Mouse (Mus musculus): ENCODE results near the gene Zmym4. TPM values are rescaled to one million over a fixed set of nuclear protein-coding genes. Genes with fewer than 3 reads are reported as not detected.
"Not testable (repeated sequence)": the region's sequence is repeated elsewhere in the genome, so short reads cannot be mapped to it uniquely, and the experiment has no call there.

Zmym4 gene
- polyA plus RNA-seq, 1 experiment from 2014 or later, result 22.2 TPM

DNA sequence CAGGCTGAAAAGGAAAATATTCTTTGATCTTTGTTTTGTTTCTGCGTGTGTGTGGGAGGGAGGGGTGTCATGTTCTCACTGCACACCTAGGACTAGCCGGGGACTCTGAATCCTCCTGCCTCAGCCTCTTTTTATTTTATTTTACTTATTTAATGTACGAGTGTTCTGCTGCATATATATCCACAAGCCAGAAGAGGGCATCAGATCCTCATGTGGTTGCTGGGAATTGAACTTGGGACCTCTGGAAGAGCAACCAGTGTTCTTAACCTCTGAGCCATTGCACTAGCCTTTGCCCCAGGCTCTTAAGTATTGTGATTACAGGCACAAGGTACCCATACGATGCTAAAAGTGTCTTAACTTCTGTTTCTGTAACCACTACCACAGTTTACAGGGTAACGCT is 18.8 kb upstream of the Zmym4 start:
- DNase-seq (ENCODE audit: low read depth, low spot score) (no peak), ATAC-seq (no peak)
- H3K27me3 ChIP-seq, result no peaks in the 10 kb centered on the region
- TF ChIP-seq CTCF (IDR thresholded peaks at IDR 0.05), result no peak
- CTCF ChIA-PET, result no interaction called here
- in situ Hi-C loops (cut with MboI; ENCODE audit: low pct_unique_long_range_greater_than_20kb), result no loop called here
- POLR2A ChIA-PET, result no interaction called here

- DNase-seq (ENCODE audit: low read depth, low spot score); H3K27me3 ChIP-seq; POLR2A ChIA-PET; ATAC-seq; in situ Hi-C loops (cut with MboI; ENCODE audit: low pct_unique_long_range_greater_than_20kb): not testable (repeated sequence)
- CTCF ChIA-PET, result interaction anchor here (2.0 kb wide), 1 partner anchor 15 kb away, joined by 5 read pairs; no protein-coding TSS in a partner anchor
Measured at GRCm38 (mm10) chr4:126983736-126984525, 16.0 kb upstream of the Zmym4 start.

- H3K27me3 ChIP-seq, result no peaks in the 10 kb centered on the region
- no peak for DNase-seq (ENCODE audit: low read depth, low spot score)
- POLR2A ChIA-PET, result no interaction called here
- no peak for TF ChIP-seq CTCF (IDR thresholded peaks at IDR 0.05)
- no peak for ATAC-seq
- CTCF ChIA-PET, result interaction anchor here (2.0 kb wide), 1 partner anchor 15 kb away, joined by 5 read pairs; no protein-coding TSS in a partner anchor
- in situ Hi-C loops (cut with MboI; ENCODE audit: low pct_unique_long_range_greater_than_20kb), result no loop called here
Measured at GRCm38 (mm10) chr4:126983321-126983720, 15.4 kb upstream of the Zmym4 start.

- no peaks in the 10 kb centered on the region for H3K27me3 ChIP-seq
- ChIA-PET CTCF (no interaction called here), POLR2A (interaction anchor here (0.7 kb wide), 1 partner anchor 9 kb away, joined by 3 read pairs; no protein-coding TSS in a partner anchor)
- DNase-seq (ENCODE audit: low read depth, low spot score) (no peak), ATAC-seq (no peak)
- in situ Hi-C loops (cut with MboI; ENCODE audit: low pct_unique_long_range_greater_than_20kb), result no loop called here
- no peak for TF ChIP-seq CTCF (IDR thresholded peaks at IDR 0.05)
Measured at GRCm38 (mm10) chr4:126978706-126979105, 10.8 kb upstream of the Zmym4 start.

- TF ChIP-seq CTCF (IDR thresholded peaks at IDR 0.05), result no peak
- ATAC-seq, result no peak
- POLR2A ChIA-PET, result no interaction called here
Measured at GRCm38 (mm10) chr4:126977467-126977866, 9.5 kb upstream of the Zmym4 start.

DNA sequence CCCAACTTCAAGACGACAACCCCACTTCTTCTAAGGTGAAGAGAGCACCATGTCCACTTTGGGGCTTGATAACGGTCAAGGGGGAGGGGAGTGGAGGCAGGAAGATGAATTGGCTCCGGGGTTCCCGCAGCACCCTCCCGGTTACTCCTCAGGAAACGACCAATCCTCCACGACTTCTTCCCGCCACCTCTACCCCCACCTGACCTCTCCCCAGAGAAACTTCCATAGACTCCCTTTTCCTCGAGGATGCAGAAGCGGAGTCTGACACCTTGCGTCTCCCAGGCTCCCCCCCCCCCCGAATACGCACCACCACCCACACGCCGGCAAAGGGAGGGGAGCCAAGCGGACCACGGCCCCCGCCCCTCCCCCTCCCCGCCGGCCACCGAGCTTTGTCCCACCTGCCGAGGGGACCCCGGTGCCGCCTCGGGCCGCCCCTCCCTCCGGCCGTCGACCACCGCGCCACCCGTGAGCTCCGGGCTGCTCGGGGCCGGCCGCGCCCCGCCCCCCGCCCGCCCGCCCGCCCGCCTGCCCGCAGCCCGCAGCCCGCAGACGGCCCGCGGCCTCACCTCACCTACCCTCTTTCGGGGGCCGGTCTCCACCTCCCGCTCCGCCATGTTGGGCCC is 583 bp downstream of the Zmym4 start:
- ChIA-PET CTCF (no interaction called here), POLR2A (no interaction called here)
- H3K27me3 ChIP-seq, result no peaks in the 10 kb centered on the region
- ATAC-seq (peak; percentile 39), DNase-seq (ENCODE audit: low read depth, low spot score) (no peak)
- TF ChIP-seq CTCF (IDR thresholded peaks at IDR 0.05), result no peak
- in situ Hi-C loops (cut with MboI; ENCODE audit: low pct_unique_long_range_greater_than_20kb), result no loop called here

More at GRCm38 (mm10) chr4:126977467-126977866, 9.5 kb upstream of the Zmym4 start:
- H3K27me3 ChIP-seq, result no peaks in the 10 kb centered on the region
- CTCF ChIA-PET, result no interaction called here
- in situ Hi-C loops (cut with MboI; ENCODE audit: low pct_unique_long_range_greater_than_20kb), result no loop called here
- no peak for DNase-seq (ENCODE audit: low read depth, low spot score)

DNA sequence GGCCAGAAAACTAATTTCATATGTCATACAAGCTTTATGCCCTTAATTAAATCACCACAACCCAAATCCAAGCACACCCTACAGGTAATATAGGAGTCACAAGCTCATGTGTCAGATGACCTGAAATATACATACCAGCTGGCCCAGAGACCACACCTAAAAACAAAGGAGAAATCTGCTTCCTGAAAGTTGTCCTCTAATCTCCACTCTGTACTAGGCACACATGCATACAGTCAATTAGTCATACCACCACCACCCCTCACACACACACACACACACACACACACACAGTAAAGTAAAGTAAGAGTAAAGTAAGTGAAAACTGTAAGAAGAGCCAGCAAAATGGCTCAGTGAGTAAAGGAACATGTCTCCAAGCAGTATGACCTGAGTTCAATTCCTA is 9.3 kb downstream of the Zmym4 start:
- CTCF ChIA-PET, result no interaction called here
- no peak for TF ChIP-seq CTCF (IDR thresholded peaks at IDR 0.05)
- POLR2A ChIA-PET, result no interaction called here
- ATAC-seq (no peak), DNase-seq (ENCODE audit: low read depth, low spot score) (no peak)
- no peaks in the 10 kb centered on the region for H3K27me3 ChIP-seq
- in situ Hi-C loops (cut with MboI; ENCODE audit: low pct_unique_long_range_greater_than_20kb), result no loop called here

- ChIA-PET POLR2A (no interaction called here), CTCF (no interaction called here)
- ATAC-seq (no peak), DNase-seq (ENCODE audit: low read depth, low spot score) (no peak)
- no peaks in the 10 kb centered on the region for H3K27me3 ChIP-seq
- TF ChIP-seq CTCF (IDR thresholded peaks at IDR 0.05), result no peak
- in situ Hi-C loops (cut with MboI; ENCODE audit: low pct_unique_long_range_greater_than_20kb), result no loop called here
Measured at GRCm38 (mm10) chr4:126958261-126958660, 9.7 kb downstream of the Zmym4 start.

DNA sequence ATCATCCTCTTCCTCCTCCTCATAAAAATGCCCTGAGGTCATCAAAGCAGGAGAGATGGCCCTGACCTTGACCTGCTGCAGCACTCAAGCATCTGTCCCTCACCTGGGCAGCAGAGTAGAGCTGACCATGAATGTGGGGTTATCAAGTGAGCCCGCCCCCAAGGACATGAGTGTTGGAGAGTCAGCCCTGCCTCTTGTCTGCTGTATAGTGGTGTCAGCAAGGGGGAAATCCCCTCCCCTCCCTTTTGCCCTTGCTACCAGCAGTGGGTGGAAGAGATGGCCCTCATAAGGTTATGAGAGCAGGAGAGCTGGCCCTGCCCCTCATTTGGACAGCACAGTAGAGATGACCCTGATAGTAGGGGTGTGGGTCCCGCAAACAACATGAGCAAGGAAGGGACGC is 10.5 kb downstream of the Zmym4 start:
- POLR2A ChIA-PET, result no interaction called here
- DNase-seq (ENCODE audit: low read depth, low spot score) (no peak), ATAC-seq (no peak)
- H3K27me3 ChIP-seq, result no peaks in the 10 kb centered on the region
- in situ Hi-C loops (cut with MboI; ENCODE audit: low pct_unique_long_range_greater_than_20kb), result no loop called here
- CTCF ChIA-PET, result no interaction called here
- TF ChIP-seq CTCF (IDR thresholded peaks at IDR 0.05), result no peak

DNA sequence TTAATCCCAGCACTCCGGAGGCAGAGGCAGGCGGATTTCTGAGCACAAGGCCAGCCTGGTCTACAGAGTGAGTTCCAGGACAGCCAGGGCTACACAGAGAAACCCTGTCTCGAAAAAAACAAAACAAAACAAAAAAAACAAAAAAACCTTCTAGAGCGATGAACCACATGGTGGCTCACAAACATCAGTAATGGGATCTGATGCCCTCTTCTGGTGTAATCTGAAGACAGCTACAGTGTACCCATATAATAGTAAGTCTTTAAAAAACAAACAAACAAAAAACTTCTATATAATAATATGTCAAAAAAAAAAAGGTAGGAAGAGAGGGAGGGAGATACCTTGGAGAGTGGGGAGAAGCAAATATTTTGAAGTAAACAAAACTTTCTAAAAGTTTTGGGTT is 17.1 kb downstream of the Zmym4 start:
- POLR2A ChIA-PET; DNase-seq (ENCODE audit: low read depth, low spot score); H3K27me3 ChIP-seq; in situ Hi-C loops (cut with MboI; ENCODE audit: low pct_unique_long_range_greater_than_20kb); ATAC-seq: not testable (repeated sequence)
- CTCF ChIA-PET, result interaction anchor here (1.0 kb wide), 1 partner anchor 13 kb away, joined by 3 read pairs; no protein-coding TSS in a partner anchor

- in situ Hi-C loops (cut with MboI; ENCODE audit: low pct_unique_long_range_greater_than_20kb), result no loop called here
- CTCF ChIA-PET, result no interaction called here
Measured at GRCm38 (mm10) chr4:126943421-126943820, 24.5 kb downstream of the Zmym4 start.

More at GRCm38 (mm10) chr4:126943421-126943820, 24.5 kb downstream of the Zmym4 start:
- DNase-seq (ENCODE audit: low read depth, low spot score) (no peak), ATAC-seq (no peak)
- no peak for TF ChIP-seq CTCF (IDR thresholded peaks at IDR 0.05)
- POLR2A ChIA-PET, result no interaction called here
- H3K27me3 ChIP-seq, result no peaks in the 10 kb centered on the region
